Mouse (Mus musculus): ENCODE measurements around the gene Edn3. TPM values are rescaled to one million over a fixed set of nuclear protein-coding genes. Genes with fewer than 3 reads are reported as not detected.
A peak's percentile ranks its signal among the peaks of the same experiment; 100 is the strongest.

Edn3 gene
- total RNA-seq (2015): 0.12 TPM in 1 of 2 replicates, not detected in the other
- not detected in 2 replicates for total RNA-seq (2017)

GRCm38 (mm10) chr2:174760479-174761121 lies at the start of gene Edn3:
TSS of gene Edn3 (plus strand) at chr2:174760619.
- ATAC-seq (replicated peaks; ENCODE audit: poor library complexity): peak; percentile 82

- no peak for ATAC-seq (replicated peaks; ENCODE audit: poor library complexity)
Observed at GRCm38 (mm10) chr2:174712043-174712442, 48.4 kb upstream of the Edn3 start.

GRCm38 (mm10) chr2:174715938-174716337 lies 44.5 kb upstream of the Edn3 start:
- ATAC-seq (replicated peaks; ENCODE audit: poor library complexity): no peak

GRCm38 (mm10) chr2:174717857-174718256 lies 42.6 kb upstream of the Edn3 start:
- ATAC-seq (replicated peaks; ENCODE audit: poor library complexity): peak; percentile 39

GRCm38 (mm10) chr2:174727114-174727823 lies 33.1 kb upstream of the Edn3 start:
- no peak for ATAC-seq (replicated peaks; ENCODE audit: poor library complexity)

GRCm38 (mm10) chr2:174731939-174732338 lies 28.5 kb upstream of the Edn3 start:
- no peak for ATAC-seq (replicated peaks; ENCODE audit: poor library complexity)

- no peak for ATAC-seq (replicated peaks; ENCODE audit: poor library complexity)
Observed at GRCm38 (mm10) chr2:174735270-174735669, 25.1 kb upstream of the Edn3 start.

GRCm38 (mm10) chr2:174747182-174747581 lies 13.2 kb upstream of the Edn3 start:
- ATAC-seq (replicated peaks; ENCODE audit: poor library complexity): no peak

- peak; percentile 74 for ATAC-seq (replicated peaks; ENCODE audit: poor library complexity)
Observed at GRCm38 (mm10) chr2:174748381-174748780, 12.0 kb upstream of the Edn3 start.

GRCm38 (mm10) chr2:174753197-174753596 lies 7.2 kb upstream of the Edn3 start:
- no peak for ATAC-seq (replicated peaks; ENCODE audit: poor library complexity)

GRCm38 (mm10) chr2:174754231-174754630 lies 6.2 kb upstream of the Edn3 start:
- ATAC-seq (replicated peaks; ENCODE audit: poor library complexity): no peak

- ATAC-seq (replicated peaks; ENCODE audit: poor library complexity): no peak
Observed at GRCm38 (mm10) chr2:174759189-174759588, 1.2 kb upstream of the Edn3 start.

- no peak for ATAC-seq (replicated peaks; ENCODE audit: poor library complexity)
Observed at GRCm38 (mm10) chr2:174761452-174762101, 1.2 kb downstream of the Edn3 start.

GRCm38 (mm10) chr2:174762310-174762709 lies 1.9 kb downstream of the Edn3 start:
- no peak for ATAC-seq (replicated peaks; ENCODE audit: poor library complexity)

- no peak for ATAC-seq (replicated peaks; ENCODE audit: poor library complexity)
Observed at GRCm38 (mm10) chr2:174768891-174769528, 8.6 kb downstream of the Edn3 start.

- ATAC-seq (replicated peaks; ENCODE audit: poor library complexity): peak; percentile 87
Observed at GRCm38 (mm10) chr2:174774177-174775111, 14.0 kb downstream of the Edn3 start.

- no peak for ATAC-seq (replicated peaks; ENCODE audit: poor library complexity)
Observed at GRCm38 (mm10) chr2:174782016-174782415, 21.6 kb downstream of the Edn3 start.

GRCm38 (mm10) chr2:174782880-174783279 lies 22.5 kb downstream of the Edn3 start:
- ATAC-seq (replicated peaks; ENCODE audit: poor library complexity): no peak

GRCm38 (mm10) chr2:174788830-174789229 lies 28.4 kb downstream of the Edn3 start:
- no peak for ATAC-seq (replicated peaks; ENCODE audit: poor library complexity)

GRCm38 (mm10) chr2:174792436-174793125 lies 32.2 kb downstream of the Edn3 start:
- no peak for ATAC-seq (replicated peaks; ENCODE audit: poor library complexity)
